In the genomic region with DNA sequence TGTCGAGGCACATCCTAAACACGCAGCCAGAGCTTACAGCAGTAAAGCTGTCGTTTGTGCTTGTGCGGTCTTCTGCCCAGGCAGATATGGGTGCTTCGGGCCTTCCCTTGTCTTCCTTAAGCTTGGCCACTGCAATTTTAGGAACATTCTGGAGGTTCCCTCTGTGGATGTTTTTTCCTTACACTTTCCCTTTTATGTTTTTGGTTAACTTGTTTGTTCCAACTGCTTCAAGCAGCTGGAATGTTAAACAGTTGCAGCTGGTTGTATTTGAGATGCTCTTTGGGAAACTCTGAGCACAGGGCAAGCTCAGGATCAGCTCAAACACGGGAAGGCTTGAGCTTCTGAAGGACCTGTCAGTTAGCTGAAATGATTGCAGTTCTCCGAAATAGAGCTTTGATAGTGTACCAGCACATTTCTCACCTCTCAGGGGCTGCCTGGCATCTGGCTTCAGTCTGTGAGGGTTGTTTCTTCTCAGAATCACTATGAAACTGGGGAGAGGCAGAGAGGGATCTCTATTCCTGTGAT, we compare ENCODE assay signal across 9 mouse cellular contexts. TPM values are rescaled to one million over a fixed set of nuclear protein-coding genes. Genes with fewer than 3 reads are reported as not detected.
DNase-seq lines count a peak whose midpoint lies in the region; ATAC-seq and TF ChIP-seq lines count a peak whose summit lies in the region.
"Had no signal": no experiment of that assay in that cellular context is flagged by ENCODE, and none has a peak within 500 bp of the region (broad histone marks: within the 10 kb centered on the region; RNA-seq: fewer than 3 reads in every experiment).

No protein-coding gene starts in this region.

- DNase-seq in forebrain, postnatal 0 days = no peak
- DNase-seq in lung, embryonic 14.5 days = peak; percentile 52
- DNase-seq in lung, adult 18-20 months = no peak
- peak; percentile 79 for DNase-seq in forelimb bud, embryonic 11.5 days (ENCODE audit: low read depth, low spot score)
- DNase-seq in right cerebral cortex, adult 18-20 months = no peak
- DNase-seq in yolk sac, embryonic 10.5 days (ENCODE audit: low spot score) = no peak
- DNase-seq: B cell, adult 2 months had no signal

- H3K4me3 ChIP-seq in forebrain, postnatal 0 days (ENCODE audit: low read depth, low read length) = no peak overlapping the region
- H3K4me3 ChIP-seq in forebrain, embryonic 16.5 days (replicated peaks; ENCODE audit: low read length) = no peak overlapping the region
- no peak overlapping the region for H3K4me3 ChIP-seq in lung, embryonic 14.5 days (ENCODE audit: low read depth, low read length)
- H3K4me3 ChIP-seq in liver, embryonic 16.5 days (ENCODE audit: low read depth, low read length) = no peak overlapping the region

- no peaks in the 10 kb centered on the region for H3K9me3 ChIP-seq in forebrain, postnatal 0 days (ENCODE audit: low read length)
- no peaks in the 10 kb centered on the region for H3K9me3 ChIP-seq in forebrain, embryonic 16.5 days (ENCODE audit: control insufficient read depth, low read length)
- H3K9me3 ChIP-seq in lung, embryonic 14.5 days (ENCODE audit: low read depth, low read length) = no peaks in the 10 kb centered on the region
- H3K9me3 ChIP-seq in liver, embryonic 16.5 days (replicated peaks; ENCODE audit: control insufficient read depth, low read length) = no peaks in the 10 kb centered on the region

- no peaks in the 10 kb centered on the region for H3K36me3 ChIP-seq in forebrain, postnatal 0 days (ENCODE audit: insufficient read depth)
- no peaks in the 10 kb centered on the region for H3K36me3 ChIP-seq in forebrain, embryonic 16.5 days (ENCODE audit: control insufficient read depth, insufficient read depth)
- no peaks in the 10 kb centered on the region for H3K36me3 ChIP-seq in lung, embryonic 14.5 days (ENCODE audit: insufficient read depth)
- peaks cover under 1% of the 10 kb centered on the region; the same call in 1 of the 2 replicates for H3K36me3 ChIP-seq in liver, embryonic 16.5 days (ENCODE audit: control insufficient read depth, insufficient read depth)

- no peak overlapping the region for H3K4me2 ChIP-seq in forebrain, postnatal 0 days (ENCODE audit: low read depth)
- no peak overlapping the region for H3K4me2 ChIP-seq in forebrain, embryonic 16.5 days (ENCODE audit: low read length)
- no peak overlapping the region for H3K4me2 ChIP-seq in lung, embryonic 14.5 days
- H3K4me2 ChIP-seq in liver, embryonic 16.5 days (ENCODE audit: low read depth, low read length) = no peak overlapping the region

- H3K9ac ChIP-seq in forebrain, postnatal 0 days = no peak overlapping the region
- no peak overlapping the region for H3K9ac ChIP-seq in forebrain, embryonic 16.5 days (replicated peaks; ENCODE audit: low read depth, low read length)
- H3K9ac ChIP-seq in lung, embryonic 14.5 days = no peak overlapping the region
- H3K9ac ChIP-seq in liver, embryonic 16.5 days (ENCODE audit: low read depth, low read length) = no peak overlapping the region

- WGBS in forebrain, postnatal 0 days = 57% methylated on average over 7 of the region's 7 CpGs
- WGBS in forebrain, embryonic 16.5 days = 62% methylated on average over 7 of the region's 7 CpGs
- 21% methylated on average over 7 of the region's 7 CpGs for WGBS in lung, embryonic 14.5 days
- WGBS in liver, embryonic 16.5 days (ENCODE audit: insufficient replicate concordance) = 48% methylated on average over 7 of the region's 7 CpGs

- 0 out of 2 replicates have a peak overlapping the region, but pooled peaks have one; percentile 30 for H3K27ac ChIP-seq in forebrain, postnatal 0 days (ENCODE audit: low read depth, low read length)
- H3K27ac ChIP-seq in forebrain, embryonic 16.5 days (ENCODE audit: low read length) = no peak overlapping the region
- peak overlapping the region; percentile 71; the same call in 1 of the 2 replicates for H3K27ac ChIP-seq in lung, embryonic 14.5 days (ENCODE audit: low read depth)
- H3K27ac ChIP-seq in liver, embryonic 16.5 days (ENCODE audit: low read length) = peak overlapping the region; percentile 29; the same call in 1 of the 2 replicates

- no peaks in the 10 kb centered on the region for H3K27me3 ChIP-seq in forebrain, postnatal 0 days (ENCODE audit: insufficient read depth, low read length)
- H3K27me3 ChIP-seq in forebrain, embryonic 16.5 days (replicated peaks; ENCODE audit: control insufficient read depth, insufficient read depth, low read length) = no peaks in the 10 kb centered on the region
- H3K27me3 ChIP-seq in lung, embryonic 14.5 days (ENCODE audit: insufficient read depth, low read length) = no peaks in the 10 kb centered on the region
- H3K27me3 ChIP-seq in liver, embryonic 16.5 days (ENCODE audit: control insufficient read depth, insufficient read depth, low read depth, low read length) = no peaks in the 10 kb centered on the region

- H3K4me1 ChIP-seq in forebrain, postnatal 0 days (ENCODE audit: insufficient read depth) = no peaks in the 10 kb centered on the region
- no peaks in the 10 kb centered on the region for H3K4me1 ChIP-seq in forebrain, embryonic 16.5 days (replicated peaks; ENCODE audit: control insufficient read depth, insufficient read depth, low read length)
- H3K4me1 ChIP-seq in lung, embryonic 14.5 days (ENCODE audit: insufficient read depth) = peaks cover 14% of the 10 kb centered on the region
- peaks cover 33% of the 10 kb centered on the region for H3K4me1 ChIP-seq in liver, embryonic 16.5 days (ENCODE audit: control insufficient read depth, low read depth, low read length)

- ATAC-seq in forebrain, postnatal 0 days = no peak
- no peak for ATAC-seq in forebrain, embryonic 16.5 days
- ATAC-seq in lung, embryonic 14.5 days (ENCODE audit: insufficient read depth) = no peak
- ATAC-seq in liver, embryonic 16.5 days (ENCODE audit: low read depth) = no peak

- no peak for TF ChIP-seq CTCF in forebrain, postnatal 0 days (IDR thresholded peaks at IDR 0.05; ENCODE audit: low read depth)
- TF ChIP-seq CTCF in lung, embryonic 14.5 days (IDR thresholded peaks at IDR 0.05; ENCODE audit: low read depth) = no peak

RNA-seq across cellular contexts. Expression of a gene that starts 34.5 kb away (rescaled TPM):
- total RNA-seq in forebrain, postnatal 0 days (2014; rRNA removed) = 54.8 and 55.5 TPM in 2 replicates
- 66.7 and 71.5 TPM in 2 replicates for polyA plus RNA-seq in forebrain, postnatal 0 days (2015; fragmentation: Nextera tagmentation; extraction: Ambion mirVana)
- polyA plus RNA-seq in forebrain, embryonic 16.5 days (2015; fragmentation: Nextera tagmentation; extraction: Ambion mirVana) = 71.9 and 82.3 TPM in 2 replicates
- polyA plus RNA-seq in lung, embryonic 14.5 days (2014; fragmentation: Nextera tagmentation; extraction: Ambion mirVana) = 218 and 229 TPM in 2 replicates
- 224 and 254 TPM in 2 replicates for polyA plus RNA-seq in liver, embryonic 16.5 days (2015; fragmentation: Nextera tagmentation; extraction: Ambion mirVana)

RNA-seq across cellular contexts. Expression of a gene that starts 34.6 kb away (rescaled TPM):
- 50.6 and 81.7 TPM in 2 replicates for total RNA-seq in forebrain, postnatal 0 days (2014; rRNA removed)
- polyA plus RNA-seq in forebrain, postnatal 0 days (2015; fragmentation: Nextera tagmentation; extraction: Ambion mirVana) = 59.0 and 63.9 TPM in 2 replicates
- polyA plus RNA-seq in forebrain, embryonic 16.5 days (2015; fragmentation: Nextera tagmentation; extraction: Ambion mirVana) = 101 and 109 TPM in 2 replicates
- 82.5 and 86.9 TPM in 2 replicates for polyA plus RNA-seq in lung, embryonic 14.5 days (2014; fragmentation: Nextera tagmentation; extraction: Ambion mirVana)
- 31.6 and 33.4 TPM in 2 replicates for polyA plus RNA-seq in liver, embryonic 16.5 days (2015; fragmentation: Nextera tagmentation; extraction: Ambion mirVana)

Comparison
In these comparisons a context has a peak if more than half of its experiments do, and no peak if none do; other contexts are left out.
1. DNase-seq: peak in lung, embryonic 14.5 days (single experiment) and forelimb bud, embryonic 11.5 days (single experiment); none in forebrain, postnatal 0 days (single experiment), lung, adult 18-20 months (0 of 2), right cerebral cortex, adult 18-20 months (single experiment) and yolk sac, embryonic 10.5 days (single experiment).